Mouse (Mus musculus): ENCODE measurements around the gene Bckdha. TPM values are rescaled to one million over a fixed set of nuclear protein-coding genes. Genes with fewer than 3 reads are reported as not detected.

Gene Bckdha
- total and polyA plus RNA-seq, 3 experiments: 6.0 to 44.1 (median 20.4) TPM

- peaks cover 24% of the 10 kb centered on the region for H3K36me3 ChIP-seq (replicated peaks)
- ATAC-seq (ENCODE audit: extremely low read depth, insufficient number of reproducible peaks, low FRiP score, poor library complexity, severe bottlenecking): no peak
- no peaks in the 10 kb centered on the region for H3K27me3 ChIP-seq (ENCODE audit: insufficient read depth, low read length)
- DNase-seq (ENCODE audit: low spot score): no peak
- H3K4me3 ChIP-seq (ENCODE audit: low read depth, low read length): no peak overlapping the region
- no peaks in the 10 kb centered on the region for H3K9me3 ChIP-seq (replicated peaks)
- peaks cover 24% of the 10 kb centered on the region for H3K4me1 ChIP-seq (ENCODE audit: insufficient read depth, low read depth, low read length)
- TF ChIP-seq GATA2 (IDR thresholded peaks at IDR 0.05; ENCODE audit: borderline replicate concordance, low read depth, low read length) (no peak), POLR2AphosphoS5 (IDR thresholded peaks at IDR 0.05; ENCODE audit: insufficient replicate concordance, low read depth, low read length) (no peak), GATA1 (IDR thresholded peaks at IDR 0.05; ENCODE audit: borderline replicate concordance, low read length) (no peak), TAL1 (conservative IDR thresholded peaks at IDR 0.05; ENCODE audit: low read depth, low read length) (no peak), CTCF (IDR thresholded peaks at IDR 0.05; ENCODE audit: low read depth, low read length) (no peak)
Observed at GRCm38 (mm10) chr7:25652244-25652759, 6.5 kb downstream of the Bckdha start.

- DNase-seq (ENCODE audit: low spot score): no peak
- no peaks in the 10 kb centered on the region for H3K27me3 ChIP-seq (ENCODE audit: insufficient read depth, low read length)
- peaks cover 16% of the 10 kb centered on the region for H3K4me1 ChIP-seq (ENCODE audit: insufficient read depth, low read depth, low read length)
- no peaks in the 10 kb centered on the region for H3K9me3 ChIP-seq (replicated peaks)
- no peak overlapping the region for H3K4me3 ChIP-seq (ENCODE audit: low read depth, low read length)
- TF ChIP-seq GATA2 (IDR thresholded peaks at IDR 0.05; ENCODE audit: borderline replicate concordance, low read depth, low read length): no peak
- TF ChIP-seq GATA1 (IDR thresholded peaks at IDR 0.05; ENCODE audit: borderline replicate concordance, low read length): no peak
- TF ChIP-seq POLR2AphosphoS5 (IDR thresholded peaks at IDR 0.05; ENCODE audit: insufficient replicate concordance, low read depth, low read length): no peak
- TF ChIP-seq TAL1 (conservative IDR thresholded peaks at IDR 0.05; ENCODE audit: low read depth, low read length): no peak
- no peak for TF ChIP-seq CTCF (IDR thresholded peaks at IDR 0.05; ENCODE audit: low read depth, low read length)
- H3K36me3 ChIP-seq (replicated peaks): peaks cover 29% of the 10 kb centered on the region
- no peak for ATAC-seq (ENCODE audit: extremely low read depth, insufficient number of reproducible peaks, low FRiP score, poor library complexity, severe bottlenecking)
Observed at GRCm38 (mm10) chr7:25651281-25651680, 7.5 kb downstream of the Bckdha start.

- ATAC-seq (ENCODE audit: extremely low read depth, insufficient number of reproducible peaks, low FRiP score, poor library complexity, severe bottlenecking) (no peak), DNase-seq (ENCODE audit: low spot score) (no peak)
- no peaks in the 10 kb centered on the region for H3K9me3 ChIP-seq (replicated peaks)
- TF ChIP-seq CTCF (IDR thresholded peaks at IDR 0.05; ENCODE audit: low read depth, low read length): no peak
- TF ChIP-seq TAL1 (conservative IDR thresholded peaks at IDR 0.05; ENCODE audit: low read depth, low read length): no peak
- no peak for TF ChIP-seq GATA2 (IDR thresholded peaks at IDR 0.05; ENCODE audit: borderline replicate concordance, low read depth, low read length)
- TF ChIP-seq GATA1 (IDR thresholded peaks at IDR 0.05; ENCODE audit: borderline replicate concordance, low read length): no peak
- no peak for TF ChIP-seq POLR2AphosphoS5 (IDR thresholded peaks at IDR 0.05; ENCODE audit: insufficient replicate concordance, low read depth, low read length)
- peaks cover 8% of the 10 kb centered on the region for H3K4me1 ChIP-seq (ENCODE audit: insufficient read depth, low read depth, low read length)
- H3K27me3 ChIP-seq (ENCODE audit: insufficient read depth, low read length): no peaks in the 10 kb centered on the region
- peaks cover 37% of the 10 kb centered on the region for H3K36me3 ChIP-seq (replicated peaks)
- H3K4me3 ChIP-seq (ENCODE audit: low read depth, low read length): no peak overlapping the region
Observed at GRCm38 (mm10) chr7:25649839-25650238, 8.9 kb downstream of the Bckdha start.

- Histone ChIP-seq H3K27me3 (ENCODE audit: insufficient read depth, low read length) (no peaks in the 10 kb centered on the region), H3K9me3 (replicated peaks) (peaks cover 5% of the 10 kb centered on the region), H3K4me1 (ENCODE audit: insufficient read depth, low read depth, low read length) (peaks cover 20% of the 10 kb centered on the region), H3K4me3 (ENCODE audit: low read depth, low read length) (no peak overlapping the region), H3K36me3 (replicated peaks) (peaks cover 34% of the 10 kb centered on the region)
- no peak for TF ChIP-seq GATA2 (IDR thresholded peaks at IDR 0.05; ENCODE audit: borderline replicate concordance, low read depth, low read length)
- no peak for TF ChIP-seq GATA1 (IDR thresholded peaks at IDR 0.05; ENCODE audit: borderline replicate concordance, low read length)
- no peak for TF ChIP-seq CTCF (IDR thresholded peaks at IDR 0.05; ENCODE audit: low read depth, low read length)
- no peak for TF ChIP-seq POLR2AphosphoS5 (IDR thresholded peaks at IDR 0.05; ENCODE audit: insufficient replicate concordance, low read depth, low read length)
- no peak for TF ChIP-seq TAL1 (conservative IDR thresholded peaks at IDR 0.05; ENCODE audit: low read depth, low read length)
- no peak for DNase-seq (ENCODE audit: low spot score)
- no peak for ATAC-seq (ENCODE audit: extremely low read depth, insufficient number of reproducible peaks, low FRiP score, poor library complexity, severe bottlenecking)
Observed at GRCm38 (mm10) chr7:25647574-25648123, 11.1 kb downstream of the Bckdha start.

GRCm38 (mm10) chr7:25645074-25645473 is 13.7 kb downstream of the Bckdha start:
- no peak for TF ChIP-seq GATA1 (IDR thresholded peaks at IDR 0.05; ENCODE audit: borderline replicate concordance, low read length)
- no peak for TF ChIP-seq GATA2 (IDR thresholded peaks at IDR 0.05; ENCODE audit: borderline replicate concordance, low read depth, low read length)
- no peak for TF ChIP-seq TAL1 (conservative IDR thresholded peaks at IDR 0.05; ENCODE audit: low read depth, low read length)
- TF ChIP-seq CTCF (IDR thresholded peaks at IDR 0.05; ENCODE audit: low read depth, low read length): no peak
- Histone ChIP-seq H3K36me3 (replicated peaks) (peaks cover 41% of the 10 kb centered on the region), H3K4me1 (ENCODE audit: insufficient read depth, low read depth, low read length) (peaks cover 19% of the 10 kb centered on the region), H3K9me3 (replicated peaks) (peaks cover 8% of the 10 kb centered on the region), H3K4me3 (ENCODE audit: low read depth, low read length) (no peak overlapping the region), H3K27me3 (ENCODE audit: insufficient read depth, low read length) (no peaks in the 10 kb centered on the region)
- no peak for DNase-seq (ENCODE audit: low spot score)
- no peak for ATAC-seq (ENCODE audit: extremely low read depth, insufficient number of reproducible peaks, low FRiP score, poor library complexity, severe bottlenecking)

- peaks cover 18% of the 10 kb centered on the region for H3K4me1 ChIP-seq (ENCODE audit: insufficient read depth, low read depth, low read length)
- ATAC-seq (ENCODE audit: extremely low read depth, insufficient number of reproducible peaks, low FRiP score, poor library complexity, severe bottlenecking): no peak
- H3K27me3 ChIP-seq (ENCODE audit: insufficient read depth, low read length): no peaks in the 10 kb centered on the region
- no peak overlapping the region for H3K4me3 ChIP-seq (ENCODE audit: low read depth, low read length)
- peaks cover 8% of the 10 kb centered on the region for H3K9me3 ChIP-seq (replicated peaks)
- H3K36me3 ChIP-seq (replicated peaks): peaks cover 45% of the 10 kb centered on the region
- no peak for TF ChIP-seq GATA1 (IDR thresholded peaks at IDR 0.05; ENCODE audit: borderline replicate concordance, low read length)
- no peak for TF ChIP-seq POLR2AphosphoS5 (IDR thresholded peaks at IDR 0.05; ENCODE audit: insufficient replicate concordance, low read depth, low read length)
- TF ChIP-seq TAL1 (conservative IDR thresholded peaks at IDR 0.05; ENCODE audit: low read depth, low read length): no peak
- no peak for TF ChIP-seq GATA2 (IDR thresholded peaks at IDR 0.05; ENCODE audit: borderline replicate concordance, low read depth, low read length)
- no peak for TF ChIP-seq CTCF (IDR thresholded peaks at IDR 0.05; ENCODE audit: low read depth, low read length)
- no peak for DNase-seq (ENCODE audit: low spot score)
Observed at GRCm38 (mm10) chr7:25644631-25645030, 14.2 kb downstream of the Bckdha start.

Data from G1E (cell line).